Mouse (Mus musculus): ENCODE measurements around the gene Olfr31. TPM values are rescaled to one million over a fixed set of nuclear protein-coding genes. Genes with fewer than 3 reads are reported as not detected.

Olfr31 gene
- polyA plus RNA-seq, 1 experiment: not detected

DNA sequence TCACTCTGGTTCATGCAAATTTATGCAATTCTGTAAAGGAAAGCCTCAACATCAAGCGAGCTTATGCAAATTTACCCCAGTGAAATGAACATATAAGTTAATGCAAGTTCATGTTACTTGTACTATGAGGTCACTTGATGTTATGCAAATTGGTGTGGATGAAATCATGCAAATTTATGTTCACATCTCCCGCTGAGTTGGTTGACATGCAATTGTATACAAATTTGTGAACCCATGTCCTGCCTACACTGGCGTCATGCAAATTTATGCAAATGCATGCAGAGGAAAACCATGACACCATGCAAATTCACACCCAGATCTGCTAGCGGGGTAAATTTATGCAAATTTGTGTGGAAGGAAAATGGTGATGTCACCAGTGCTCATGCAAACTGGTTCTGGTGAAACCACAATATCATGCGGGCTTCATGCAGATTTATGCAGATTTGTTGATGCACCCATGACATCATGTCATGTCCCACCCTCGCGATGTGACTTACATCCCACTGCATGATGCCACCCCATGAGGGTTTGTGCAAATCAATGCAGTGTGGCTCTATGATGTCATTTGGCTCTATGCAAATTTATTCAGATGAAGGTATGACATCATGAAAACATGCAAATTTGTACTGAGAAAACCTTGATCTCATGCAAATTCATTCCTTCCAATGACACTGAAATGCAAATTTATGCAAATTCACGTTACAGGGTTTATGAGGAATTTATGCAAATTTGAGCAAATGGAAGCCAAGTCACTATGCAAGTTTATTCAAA lies 31.3 kb downstream of the Olfr31 start:
- no peak for DNase-seq (ENCODE audit: low read depth, low spot score)
- 95% methylated on average over 8 of the region's 8 CpGs for WGBS

DNA sequence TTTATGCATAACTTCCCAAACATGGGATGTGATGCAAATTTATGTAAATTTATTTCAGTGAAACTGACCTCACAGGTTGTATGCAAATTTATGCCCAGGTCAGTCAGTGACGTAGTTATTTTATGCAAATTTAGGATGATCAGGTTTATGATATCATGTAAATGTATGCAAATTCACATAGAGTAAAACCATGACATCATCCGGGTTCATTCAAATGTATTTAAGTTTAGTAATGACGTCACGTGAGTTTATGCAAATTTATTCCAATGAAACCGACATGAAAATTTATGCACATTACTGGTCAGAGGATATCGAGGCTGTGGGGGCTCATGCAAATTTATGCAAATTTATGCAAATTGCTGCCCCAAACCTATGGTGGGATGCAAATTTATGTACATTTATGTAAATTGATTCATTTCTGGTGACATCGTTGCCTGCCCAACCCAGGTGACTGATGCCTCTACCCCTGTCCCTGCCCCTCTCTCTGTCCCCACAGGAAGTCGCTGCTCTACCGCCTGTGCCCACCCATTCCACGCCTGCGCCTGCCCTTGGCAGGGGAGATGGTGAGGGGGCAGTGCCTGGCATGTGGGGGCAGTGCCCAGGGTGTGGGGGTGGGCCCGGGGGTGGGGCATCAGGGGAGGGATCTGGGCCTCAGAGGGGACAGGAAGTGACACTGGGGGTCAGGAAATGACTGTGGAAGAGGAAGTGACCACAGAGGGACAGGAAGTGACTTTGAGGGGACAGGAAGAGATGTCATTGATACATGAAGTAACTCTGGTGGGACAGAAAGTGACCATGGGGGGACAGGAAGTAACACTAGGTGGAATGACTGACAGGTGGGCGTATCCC lies 32.1 kb downstream of the Olfr31 start:
- 96% methylated on average over 13 of the region's 13 CpGs for WGBS
- DNase-seq (ENCODE audit: low read depth, low spot score): no peak

DNA sequence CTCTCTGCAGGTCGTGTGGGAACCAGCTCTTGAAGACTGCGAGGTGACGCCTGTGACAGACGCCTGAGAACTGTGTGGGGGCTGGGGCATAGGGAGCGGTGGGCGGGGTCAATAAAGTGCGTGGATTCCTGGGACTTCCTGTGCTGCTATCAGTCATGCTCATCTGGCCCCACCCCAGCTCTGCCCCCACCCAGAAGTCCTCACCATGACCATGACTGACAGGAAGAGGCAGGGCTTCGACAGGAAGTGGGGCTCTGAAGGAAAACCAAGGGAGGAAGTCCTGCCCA lies 32.7 kb downstream of the Olfr31 start:
- 91% methylated on average over 8 of the region's 8 CpGs for WGBS
- no peak for DNase-seq (ENCODE audit: low read depth, low spot score)

Other genes with a start within 250 kb of the Olfr31 start
- 22.4 and 24.3 TPM in 2 replicates for gene Psmd6, start 201.8 kb upstream of the Olfr31 start, polyA plus RNA-seq (2012; rRNA removed)
- not detected in 2 replicates for gene Olfr720, start 136.0 kb upstream of the Olfr31 start, polyA plus RNA-seq (2012; rRNA removed)
- gene Il3ra, start 23.4 kb downstream of the Olfr31 start, polyA plus RNA-seq (2012; rRNA removed): 13.9 and 20.1 TPM in 2 replicates
- not detected in 2 replicates for gene Olfr721-ps1, start 78.5 kb downstream of the Olfr31 start, polyA plus RNA-seq (2012; rRNA removed)